Comparison of ENCODE assay signal across 19 mouse cellular contexts in the genomic region with DNA sequence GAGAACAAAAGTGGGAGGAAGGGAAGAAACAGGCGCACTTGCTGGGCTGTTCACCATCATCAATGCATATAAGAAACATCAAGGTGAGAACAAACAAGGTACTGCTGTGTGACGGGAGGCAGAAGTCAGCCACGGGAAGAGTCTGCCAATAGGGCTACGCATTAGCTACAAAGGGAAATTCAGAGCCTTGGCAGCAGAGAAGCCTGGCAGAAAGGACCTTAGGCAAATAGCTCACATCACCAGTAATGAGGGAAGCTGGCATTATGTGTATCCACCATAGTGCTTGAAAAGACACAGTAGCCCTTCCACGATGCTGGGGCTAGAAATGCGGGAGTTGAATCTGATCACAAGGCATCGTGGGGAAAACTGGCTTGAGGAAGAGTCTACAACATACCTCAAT.
"Had no signal": no experiment of that assay in that cellular context is flagged by ENCODE, and none has a peak within 500 bp of the region (broad histone marks: within the 10 kb centered on the region; RNA-seq: fewer than 3 reads in every experiment).

No protein-coding gene starts in this region.

- H3K9me3 ChIP-seq: limb, embryonic 12.5 days; limb, embryonic 15.5 days; midbrain, embryonic 15.5 days; neural tube, embryonic 13.5 days; stomach, embryonic 15.5 days had no signal

- ATAC-seq: liver, postnatal 0 days; lung, postnatal 0 days; midbrain, embryonic 15.5 days had no signal

- DNase-seq: kidney, adult 9 months; kidney, postnatal 14 days; kidney, postnatal 4 days; left cerebral cortex, postnatal 4 days; liver, postnatal 0 days; lung, embryonic 14.5 days; right cerebral cortex, postnatal 25 days; spleen, adult 18-20 months; thymus, postnatal 25 days had no signal

- H3K4me2 ChIP-seq: limb, embryonic 12.5 days; limb, embryonic 15.5 days; liver, embryonic 11.5 days; lung, embryonic 14.5 days; midbrain, embryonic 15.5 days; neural tube, embryonic 13.5 days; stomach, embryonic 15.5 days had no signal

- H3K27me3 ChIP-seq: limb, embryonic 12.5 days; limb, embryonic 15.5 days; midbrain, embryonic 15.5 days; stomach, embryonic 15.5 days had no signal

- H3K9ac ChIP-seq: limb, embryonic 12.5 days; limb, embryonic 15.5 days; liver, embryonic 14.5 days; liver, postnatal 0 days; lung, embryonic 14.5 days; midbrain, embryonic 15.5 days; neural tube, embryonic 13.5 days; stomach, embryonic 15.5 days had no signal

- H3K36me3 ChIP-seq: limb, embryonic 12.5 days; limb, embryonic 15.5 days; midbrain, embryonic 15.5 days; neural tube, embryonic 13.5 days; stomach, embryonic 15.5 days had no signal

- H3K27ac ChIP-seq: limb, embryonic 12.5 days; limb, embryonic 15.5 days; liver, embryonic 14.5 days; macrophage; midbrain, embryonic 15.5 days; neural tube, embryonic 13.5 days; stomach, embryonic 15.5 days had no signal

- H3K4me1 ChIP-seq: limb, embryonic 15.5 days; midbrain, embryonic 15.5 days; stomach, embryonic 15.5 days had no signal

- H3K4me3 ChIP-seq: limb, embryonic 12.5 days; limb, embryonic 15.5 days; midbrain, embryonic 15.5 days; myocyte; neural tube, embryonic 13.5 days; stomach, embryonic 15.5 days had no signal
